In the genomic region with DNA sequence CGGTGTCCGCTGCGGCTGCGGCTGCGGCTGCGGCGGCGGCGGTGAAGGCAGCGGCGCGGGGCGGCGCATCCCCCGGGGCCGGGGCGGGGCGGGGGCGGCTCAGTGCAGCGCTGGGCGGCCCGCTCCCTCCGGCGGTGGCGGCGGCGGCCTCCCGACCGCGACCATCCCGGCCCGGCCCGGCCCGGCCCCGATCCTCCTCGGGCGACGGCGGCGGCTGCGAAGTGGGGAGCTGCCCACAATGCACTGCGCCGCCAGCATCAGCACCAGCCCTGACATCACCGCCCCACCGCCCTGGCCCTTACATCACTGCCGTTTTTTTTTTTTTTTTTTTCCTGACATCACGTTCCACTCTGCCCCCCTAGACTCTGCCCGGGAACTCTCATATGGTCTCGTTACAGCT, we compare ENCODE assay signal across 9 mouse cellular contexts. TPM values are rescaled to one million over a fixed set of nuclear protein-coding genes. Genes with fewer than 3 reads are reported as not detected.
DNase-seq lines count a peak whose midpoint lies in the region; ATAC-seq and TF ChIP-seq lines count a peak whose summit lies in the region.
"Had no signal": no experiment of that assay in that cellular context is flagged by ENCODE, and none has a peak within 500 bp of the region (broad histone marks: within the 10 kb centered on the region; RNA-seq: fewer than 3 reads in every experiment).

A gene (minus strand): TSS at position 245 of the 400 bp plus-strand sequence.

- DNase-seq in embryo, embryonic 10 days (ENCODE audit: low spot score): peak; percentile 51
- DNase-seq in embryo, embryonic 9.5 days (ENCODE audit: extremely low spot score): no peak
- DNase-seq in ES-E14 (ENCODE audit: low read depth, low spot score): no peak
- peak; percentile 78 for DNase-seq in forebrain, embryonic 11.5 days (ENCODE audit: low spot score)
- DNase-seq in layer of hippocampus, adult 9-11 months: peak; percentile 72
- DNase-seq in midbrain, embryonic 14.5 days: peak; percentile 88
- DNase-seq in spleen, postnatal 14 days (ENCODE audit: low spot score in 2 of 2): no peak
- DNase-seq in urinary bladder, postnatal 14 days (ENCODE audit: low spot score): no peak

- H3K4me2 ChIP-seq in forebrain, embryonic 11.5 days (ENCODE audit: low read depth, low read length, severe bottlenecking): peak within 1 kb of the TSS; percentile 91
- H3K4me2 ChIP-seq in midbrain, embryonic 14.5 days (ENCODE audit: low read length): peak within 1 kb of the TSS; percentile 81

- H3K27ac ChIP-seq in ES-E14 (ENCODE audit: insufficient read depth, low read depth, low read length, poor library complexity, severe bottlenecking): no peak within 1 kb of the TSS
- no peak within 1 kb of the TSS for H3K27ac ChIP-seq in forebrain, embryonic 11.5 days (ENCODE audit: low read depth, low read length)
- peak within 1 kb of the TSS; percentile 72 for H3K27ac ChIP-seq in midbrain, embryonic 14.5 days (replicated peaks; ENCODE audit: low read depth, low read length)

- peaks cover 17% of the 10 kb centered on the region for H3K27me3 ChIP-seq in forebrain, embryonic 11.5 days (ENCODE audit: control insufficient read depth, insufficient read depth, low read length)
- H3K27me3 ChIP-seq in midbrain, embryonic 14.5 days (ENCODE audit: control insufficient read depth, insufficient read depth, low read length): peaks cover 7% of the 10 kb centered on the region; the same call in 1 of the 2 replicates

- H3K9ac ChIP-seq in ES-E14 (ENCODE audit: insufficient read depth, low read depth, low read length, poor library complexity, severe bottlenecking): no peak within 1 kb of the TSS
- H3K9ac ChIP-seq in forebrain, embryonic 11.5 days (ENCODE audit: low read length): peak within 1 kb of the TSS; percentile 86
- H3K9ac ChIP-seq in midbrain, embryonic 14.5 days (replicated peaks; ENCODE audit: low read length): peak within 1 kb of the TSS; percentile 97

- peak within 1 kb of the TSS; percentile 16 to 68; a peak in 3 of 4 replicates for H3K4me3 ChIP-seq in ES-E14 (ENCODE audit: insufficient read depth in 1 of 2, low read depth in 1 of 2, low read length in 2 of 2, poor library complexity in 1 of 2, severe bottlenecking in 1 of 2)
- H3K4me3 ChIP-seq in forebrain, embryonic 11.5 days (ENCODE audit: low read depth, low read length): peak within 1 kb of the TSS; percentile 83
- peak within 1 kb of the TSS; percentile 80 for H3K4me3 ChIP-seq in midbrain, embryonic 14.5 days (replicated peaks; ENCODE audit: low read depth, low read length)

- under 1% methylated on average over 30 of the region's 49 CpGs for WGBS in forebrain, embryonic 11.5 days
- under 1% methylated on average over 42 of the region's 49 CpGs for WGBS in midbrain, embryonic 14.5 days

- peaks cover 0 to 3% of the 10 kb centered on the region in 2 experiments; a peak in 1 of 4 replicates for H3K4me1 ChIP-seq in ES-E14 (ENCODE audit: control insufficient read depth in 2 of 2, insufficient read depth in 2 of 2, low read length in 2 of 2, poor library complexity in 1 of 2)
- peaks cover 10% of the 10 kb centered on the region for H3K4me1 ChIP-seq in forebrain, embryonic 11.5 days (replicated peaks; ENCODE audit: control insufficient read depth, insufficient read depth, low read length)
- H3K4me1 ChIP-seq in midbrain, embryonic 14.5 days (ENCODE audit: control insufficient read depth, insufficient read depth, low read length): peaks cover 39% of the 10 kb centered on the region

- peak; percentile 57 for ATAC-seq in forebrain, embryonic 11.5 days (replicated peaks; ENCODE audit: low FRiP score)
- peak; percentile 82 for ATAC-seq in midbrain, embryonic 14.5 days (ENCODE audit: low FRiP score, low TSS enrichment)

- in situ Hi-C loops in ES-E14 (cut with MboI; ENCODE audit: low sequenced_read_pairs in 2 of 2, unreplicated experiment in 2 of 2): no loop called here

- no peaks in the 10 kb centered on the region for H3K9me3 ChIP-seq in ES-E14 (ENCODE audit: control insufficient read depth, insufficient read depth, low read depth, low read length)
- no peaks in the 10 kb centered on the region for H3K9me3 ChIP-seq in forebrain, embryonic 11.5 days (ENCODE audit: control insufficient read depth, low read length)
- H3K9me3 ChIP-seq in midbrain, embryonic 14.5 days (ENCODE audit: control insufficient read depth, low read length): no peaks in the 10 kb centered on the region

- H3K36me3 ChIP-seq in ES-E14 (ENCODE audit: control insufficient read depth, insufficient read depth, low read length, poor library complexity, severe bottlenecking): no peaks in the 10 kb centered on the region
- no peaks in the 10 kb centered on the region for H3K36me3 ChIP-seq in forebrain, embryonic 11.5 days (ENCODE audit: control insufficient read depth, insufficient read depth, low read length)
- 0 out of 2 replicates have a peak, but pooled peaks cover 8% of the 10 kb centered on the region for H3K36me3 ChIP-seq in midbrain, embryonic 14.5 days (ENCODE audit: control insufficient read depth, insufficient read depth, low read length)

TF ChIP-seq in ES-E14, 5 proteins besides CTCF, POLR2A, EP300 and RAD21:
- no peak for TF ChIP-seq ZC3H11A (IDR thresholded peaks at IDR 0.05; ENCODE audit: borderline replicate concordance, low read depth, low read length)
- peak; percentile 80 for TF ChIP-seq ZNF384 (IDR thresholded peaks at IDR 0.05; ENCODE audit: low read depth, low read length)

RNA-seq across cellular contexts. Expression of the gene that starts here (rescaled TPM):
- total RNA-seq in ES-E14 (2012; rRNA removed): 0.98 and 1.2 TPM in 2 replicates
- polyA plus RNA-seq in forebrain, embryonic 11.5 days (2014; fragmentation: Nextera tagmentation; extraction: Ambion mirVana): 3.5 TPM in 2 replicates
- polyA plus RNA-seq in midbrain, embryonic 14.5 days (2014; fragmentation: Nextera tagmentation; extraction: Ambion mirVana): 6.1 and 6.2 TPM in 2 replicates
- total RNA-seq: common myeloid progenitor, adult 5-6 weeks had no signal

Comparison
In these comparisons a context has a peak if more than half of its experiments do, and no peak if none do; other contexts are left out.
1. DNase-seq: peak in embryo, embryonic 10 days (single experiment), forebrain, embryonic 11.5 days (single experiment), layer of hippocampus, adult 9-11 months (single experiment) and midbrain, embryonic 14.5 days (single experiment); none in embryo, embryonic 9.5 days (single experiment), ES-E14 (single experiment), spleen, postnatal 14 days (0 of 2) and urinary bladder, postnatal 14 days (single experiment).
2. Peak in every context shown above with its lines, with median percentiles within 50 percentile points of each other: H3K4me3 ChIP-seq.